Mouse (Mus musculus) liver, embryonic 11.5 days (tissue): ENCODE measurements around the gene Gdpd2. TPM values are rescaled to one million over a fixed set of nuclear protein-coding genes. Genes with fewer than 3 reads are reported as not detected.
A peak's percentile ranks its signal among the peaks of the same experiment; 100 is the strongest.

Experiments used
- ATAC-seq: fragments of 200-750 bp; cut with Nextera tagmentation; replicated peaks from 2 replicates; pipeline ENCODE4 v1.8.0; 2017; ENCODE audit warnings: moderate number of reproducible peaks, mild to moderate bottlenecking, moderate TSS enrichment, moderate library complexity; ENCODE audit not compliant: low FRiP score
- DNase-seq: peaks from one replicate; pipeline ENCODE4 v3.0.0-alpha.2; 2017; ENCODE audit warnings: low spot score
- H3K27ac ChIP-seq: fragments of 300-500 bp; sonication (generic); 2 replicates; pipeline ENCODE4 v1.5.1; 2014; ENCODE audit warnings: mild to moderate bottlenecking, low read depth, low read length, control low read depth
- H3K27me3 ChIP-seq: fragments of 300-500 bp; sonication (generic); replicated peaks from 2 replicates; pipeline ENCODE4 v1.6.1; 2014; ENCODE audit warnings: low read length, mixed read lengths; ENCODE audit not compliant: control insufficient read depth, insufficient read depth
- H3K36me3 ChIP-seq: fragments of 300-500 bp; sonication (generic); 2 replicates; pipeline ENCODE4 v1.6.1; 2014; ENCODE audit warnings: mild to moderate bottlenecking, low read length, moderate library complexity, mixed read lengths; ENCODE audit not compliant: control insufficient read depth, insufficient read depth
- H3K4me1 ChIP-seq: fragments of 300-500 bp; sonication (generic); replicated peaks from 2 replicates; pipeline ENCODE4 v1.6.1; 2014; ENCODE audit warnings: low read length, mixed read lengths; ENCODE audit not compliant: control insufficient read depth, insufficient read depth
- H3K4me2 ChIP-seq: fragments of 300-500 bp; sonication (generic); 2 replicates; pipeline ENCODE4 v1.6.1; 2014; ENCODE audit warnings: mild to moderate bottlenecking, control low read depth, moderate library complexity
- H3K4me3 ChIP-seq: fragments of 300-500 bp; sonication (generic); 2 replicates; pipeline ENCODE4 v1.5.1; 2014; ENCODE audit warnings: low read depth, low read length, control low read depth
- H3K9ac ChIP-seq: fragments of 300-500 bp; sonication (generic); 2 replicates; pipeline ENCODE4 v1.6.1; 2014; ENCODE audit warnings: low read depth, low read length, control low read depth
- H3K9me3 ChIP-seq: fragments of 300-500 bp; sonication (generic); 2 replicates; pipeline ENCODE4 v1.6.1; 2016; ENCODE audit warnings: low read length, inconsistent platforms, mixed read lengths; ENCODE audit not compliant: control insufficient read depth
- WGBS: fragments of 180-500 bp; shearing (Covaris S2); extraction: QIAGEN DNeasy Blood & Tissue Kit; methylation state at CpG from one replicate; pipeline ENCODE4 v1.1.7; 2014; 5-methylcytosine and 5-hydroxymethylcytosine counted together
- polyA plus RNA-seq: library from polyadenylated mRNA; unstranded; fragments of >200 nt; fragmentation: Nextera tagmentation; extraction: Ambion mirVana; gene quantifications from 2 replicates; pipeline ENCODE4 v1.2.1, GENCODE M21; 2014

Gdpd2 gene
- polyA plus RNA-seq, 1 experiment from 2014 or later, result 0.19 TPM

GRCm38 (mm10) chrX:100774341-100774811 lies 44.7 kb downstream of the Gdpd2 start:
- peak overlapping the region; percentile 48 for H3K9ac ChIP-seq
- DNase-seq, result peak; percentile 50
- H3K9me3 ChIP-seq, result no peaks in the 10 kb centered on the region
- H3K4me3 ChIP-seq, result peak overlapping the region; percentile 50
- peaks cover 4% of the 10 kb centered on the region for H3K27me3 ChIP-seq
- WGBS, result 15% methylated on average over 22 of the region's 23 CpGs
- no peak overlapping the region for H3K27ac ChIP-seq
- no peak for ATAC-seq
- H3K4me2 ChIP-seq, result peak overlapping the region; percentile 70
- H3K4me1 ChIP-seq, result no peaks in the 10 kb centered on the region
- H3K36me3 ChIP-seq, result no peaks in the 10 kb centered on the region

GRCm38 (mm10) chrX:100775405-100775804 lies 45.7 kb downstream of the Gdpd2 start:
- Histone ChIP-seq H3K9me3 (no peaks in the 10 kb centered on the region), H3K9ac (no peak overlapping the region), H3K36me3 (no peaks in the 10 kb centered on the region), H3K4me2 (no peak overlapping the region), H3K4me3 (no peak overlapping the region), H3K27ac (no peak overlapping the region), H3K27me3 (no peaks in the 10 kb centered on the region; the same call in none of the 2 replicates), H3K4me1 (no peaks in the 10 kb centered on the region)
- no peak for DNase-seq
- ATAC-seq, result no peak
- WGBS, result 72% methylated on average over 3 of the region's 3 CpGs

GRCm38 (mm10) chrX:100776494-100776893 lies 46.8 kb downstream of the Gdpd2 start:
- peak overlapping the region; percentile 65 for H3K4me2 ChIP-seq
- no peak for DNase-seq
- peak overlapping the region; percentile 49 for H3K4me3 ChIP-seq
- 8% methylated on average over 9 of the region's 9 CpGs for WGBS
- H3K36me3 ChIP-seq, result no peaks in the 10 kb centered on the region
- no peaks in the 10 kb centered on the region for H3K4me1 ChIP-seq
- no peaks in the 10 kb centered on the region; the same call in 1 of the 2 replicates for H3K27me3 ChIP-seq
- H3K27ac ChIP-seq, result no peak overlapping the region
- H3K9ac ChIP-seq, result no peak overlapping the region
- ATAC-seq, result peak; percentile 13
- no peaks in the 10 kb centered on the region for H3K9me3 ChIP-seq

GRCm38 (mm10) chrX:100776985-100777654 lies 47.4 kb downstream of the Gdpd2 start:
- Histone ChIP-seq H3K36me3 (no peaks in the 10 kb centered on the region), H3K9ac (peak overlapping the region; percentile 67), H3K27ac (peak overlapping the region; percentile 3), H3K4me2 (peak overlapping the region; percentile 65), H3K4me3 (peak overlapping the region; percentile 49), H3K4me1 (no peaks in the 10 kb centered on the region), H3K9me3 (no peaks in the 10 kb centered on the region), H3K27me3 (no peaks in the 10 kb centered on the region; the same call in 1 of the 2 replicates)
- 20% methylated on average over 26 of the region's 49 CpGs for WGBS
- peak; percentile 67 for DNase-seq
- ATAC-seq, result peak; percentile 94

- Histone ChIP-seq H3K27me3 (no peaks in the 10 kb centered on the region; the same call in 1 of the 2 replicates), H3K9me3 (no peaks in the 10 kb centered on the region), H3K4me1 (no peaks in the 10 kb centered on the region; the same call in 1 of the 2 replicates), H3K4me2 (peak overlapping the region; percentile 65), H3K4me3 (peak overlapping the region; percentile 49), H3K27ac (peak overlapping the region; percentile 3), H3K9ac (peak overlapping the region; percentile 67), H3K36me3 (no peaks in the 10 kb centered on the region)
- WGBS, result 19% methylated on average over 10 of the region's 10 CpGs
- DNase-seq (no peak), ATAC-seq (no peak)
Observed at GRCm38 (mm10) chrX:100777655-100778234, 48.1 kb downstream of the Gdpd2 start.

GRCm38 (mm10) chrX:100778397-100778796 lies 48.7 kb downstream of the Gdpd2 start:
- no peak for DNase-seq
- no peak overlapping the region for H3K27ac ChIP-seq
- H3K4me2 ChIP-seq, result peak overlapping the region; percentile 65
- H3K27me3 ChIP-seq, result no peaks in the 10 kb centered on the region; the same call in none of the 2 replicates
- ATAC-seq, result no peak
- WGBS, result 51% methylated on average over 5 of the region's 5 CpGs
- no peak overlapping the region; the same call in 1 of the 2 replicates for H3K9ac ChIP-seq
- peak overlapping the region; percentile 29 for H3K4me3 ChIP-seq
- no peaks in the 10 kb centered on the region; the same call in 1 of the 2 replicates for H3K4me1 ChIP-seq
- no peaks in the 10 kb centered on the region for H3K9me3 ChIP-seq
- H3K36me3 ChIP-seq, result no peaks in the 10 kb centered on the region

Other genes with a start within 250 kb of the Gdpd2 start
- gene Igbp1, start 235.6 kb upstream of the Gdpd2 start, polyA plus RNA-seq, result 39.9 and 40.5 TPM in 2 replicates
- gene Dgat2l6, start 205.0 kb upstream of the Gdpd2 start, polyA plus RNA-seq, result not detected in 2 replicates
- gene Awat1, start 157.6 kb upstream of the Gdpd2 start, polyA plus RNA-seq, result not detected in 2 replicates
- gene P2ry4, start 135.0 kb upstream of the Gdpd2 start, polyA plus RNA-seq, result 0.06 TPM in 1 of 2 replicates, not detected in the other
- gene Arr3, start 124.4 kb upstream of the Gdpd2 start, polyA plus RNA-seq, result not detected in 2 replicates
- 33.5 and 35.6 TPM in 2 replicates for gene Kif4, start 104.1 kb upstream of the Gdpd2 start, polyA plus RNA-seq
- 88.5 and 97.0 TPM in 2 replicates for gene Pdzd11, start 103.3 kb upstream of the Gdpd2 start, polyA plus RNA-seq
- 2.7 and 3.0 TPM in 2 replicates for gene Dlg3, start 37.8 kb downstream of the Gdpd2 start, polyA plus RNA-seq